Mouse (Mus musculus) neural tube, embryonic 15.5 days (tissue): ENCODE measurements around the gene Gldc. TPM values are rescaled to one million over a fixed set of nuclear protein-coding genes. Genes with fewer than 3 reads are reported as not detected.

Experiments used
- ATAC-seq: fragments of 200-750 bp; cut with Nextera tagmentation; 2 replicates; pipeline ENCODE4 v1.8.0; 2017; ENCODE audit warnings: mild to moderate bottlenecking, moderate TSS enrichment, moderate library complexity; ENCODE audit not compliant: low FRiP score
- H3K27ac ChIP-seq: fragments of 300-500 bp; sonication (generic); replicated peaks from 2 replicates; pipeline ENCODE4 v1.5.1; 2015; ENCODE audit warnings: mild to moderate bottlenecking, inconsistent platforms
- H3K27me3 ChIP-seq: fragments of 300-500 bp; sonication (generic); replicated peaks from 2 replicates; pipeline ENCODE4 v1.6.1; 2015; ENCODE audit warnings: inconsistent platforms
- H3K36me3 ChIP-seq: fragments of 300-500 bp; sonication (generic); 2 replicates; pipeline ENCODE4 v1.6.1; 2015; ENCODE audit warnings: inconsistent platforms
- H3K4me1 ChIP-seq: fragments of 300-500 bp; sonication (generic); 2 replicates; pipeline ENCODE4 v1.6.1; 2015; ENCODE audit warnings: inconsistent platforms
- H3K4me2 ChIP-seq: fragments of 300-500 bp; sonication (generic); 2 replicates; pipeline ENCODE4 v1.6.1; 2015; ENCODE audit warnings: inconsistent platforms, mild to moderate bottlenecking, moderate library complexity
- H3K4me3 ChIP-seq: fragments of 300-500 bp; sonication (generic); replicated peaks from 2 replicates; pipeline ENCODE4 v1.5.1; 2015; ENCODE audit warnings: mild to moderate bottlenecking, inconsistent platforms
- H3K9ac ChIP-seq: fragments of 300-500 bp; sonication (generic); replicated peaks from 2 replicates; pipeline ENCODE4 v1.6.1; 2015; ENCODE audit warnings: mild to moderate bottlenecking, inconsistent platforms
- H3K9me3 ChIP-seq: fragments of 300-500 bp; sonication (generic); replicated peaks from 2 replicates; pipeline ENCODE4 v1.6.1; 2016; ENCODE audit warnings: inconsistent platforms
- WGBS: fragments of 180-500 bp; shearing (Covaris S2); methylation state at CpG from one replicate; pipeline ENCODE4 v1.1.7; 2015; ENCODE audit warnings: mixed read lengths; 5-methylcytosine and 5-hydroxymethylcytosine counted together
- polyA plus RNA-seq: library from polyadenylated mRNA; unstranded; fragments of >200 nt; fragmentation: Nextera tagmentation; extraction: Ambion mirVana; gene quantifications from 2 replicates; pipeline ENCODE4 v1.2.1, GENCODE M21; 2015

Gldc gene
- polyA plus RNA-seq, 1 experiment from 2014 or later: 5.2 TPM

DNA sequence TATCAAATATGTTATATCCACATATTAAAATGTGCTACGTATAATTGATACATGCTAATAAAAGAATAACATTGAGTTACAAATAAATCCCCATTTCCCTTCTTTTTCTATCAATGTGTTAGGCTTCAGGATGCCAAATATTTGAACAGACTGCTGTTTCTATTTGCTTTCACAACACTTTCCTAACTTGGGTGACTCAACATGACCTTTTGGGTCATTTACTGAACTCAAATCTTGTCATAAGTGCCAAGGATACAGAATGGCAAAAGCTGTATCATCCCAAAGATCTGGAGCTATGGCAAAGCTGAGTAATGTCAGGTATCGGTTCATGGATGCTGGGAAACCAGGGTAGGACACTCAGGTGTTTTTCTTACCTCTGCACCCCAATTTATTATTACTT is 12.0 kb upstream of the Gldc start:
- no peaks in the 10 kb centered on the region for H3K36me3 ChIP-seq
- 95% methylated on average over 2 of the region's 2 CpGs for WGBS

DNA sequence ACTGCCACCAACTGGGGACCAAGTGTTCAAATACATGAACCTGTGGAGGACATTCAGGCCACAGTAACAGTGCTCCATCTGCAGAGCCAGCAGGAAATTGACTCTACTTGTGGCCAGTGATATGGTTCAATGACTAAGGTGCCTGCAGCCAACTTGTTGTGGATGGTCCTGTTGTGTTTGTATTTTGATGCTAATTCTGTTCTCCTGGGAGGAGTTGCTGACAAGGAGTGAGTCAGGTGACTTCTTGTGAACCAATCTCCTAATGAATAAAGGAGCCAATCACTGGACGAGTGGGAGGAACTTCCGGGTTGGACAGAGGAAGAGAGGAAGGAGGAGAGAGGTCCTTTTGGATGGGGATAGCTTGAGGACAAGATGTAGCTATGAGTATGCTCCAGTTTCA is 10.3 kb upstream of the Gldc start:
- Histone ChIP-seq H3K27ac (no peak overlapping the region), H3K4me3 (no peak overlapping the region), H3K4me2 (no peak overlapping the region), H3K27me3 (no peaks in the 10 kb centered on the region), H3K9me3 (peaks cover 8% of the 10 kb centered on the region; the same call in 1 of the 2 replicates), H3K4me1 (no peaks in the 10 kb centered on the region), H3K9ac (no peak overlapping the region), H3K36me3 (no peaks in the 10 kb centered on the region)
- WGBS: 75% methylated on average over 2 of the region's 2 CpGs
- no peak for ATAC-seq

More for the DNA sequence above, 12.0 kb upstream of the Gldc start:
- no peak overlapping the region for H3K9ac ChIP-seq
- H3K4me3 ChIP-seq: no peak overlapping the region
- no peaks in the 10 kb centered on the region for H3K27me3 ChIP-seq
- no peak overlapping the region for H3K4me2 ChIP-seq
- no peak for ATAC-seq
- no peak overlapping the region for H3K27ac ChIP-seq
- no peaks in the 10 kb centered on the region for H3K4me1 ChIP-seq
- H3K9me3 ChIP-seq: peaks cover 8% of the 10 kb centered on the region; the same call in 1 of the 2 replicates

DNA sequence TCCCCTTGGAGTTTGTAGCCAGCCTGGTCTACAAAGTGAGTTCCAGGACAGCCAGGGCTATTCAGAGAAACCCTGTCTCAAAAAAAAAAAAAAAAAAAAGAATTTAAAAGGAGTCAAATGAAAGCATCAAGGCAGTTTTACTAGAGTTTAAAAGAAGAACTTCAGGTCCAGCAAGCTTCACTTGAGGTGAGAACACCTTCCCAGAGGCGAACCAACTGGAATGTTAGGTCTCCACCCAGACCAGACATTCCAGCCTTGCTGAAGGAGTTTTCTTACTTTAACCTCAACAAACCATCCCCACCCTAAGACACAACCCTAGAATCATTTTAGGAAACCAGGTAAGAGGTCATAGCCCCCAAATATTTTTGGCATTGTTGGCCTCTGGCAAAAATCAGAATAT is 4.8 kb upstream of the Gldc start:
- H3K4me1 ChIP-seq: peaks cover 6% of the 10 kb centered on the region
- no peaks in the 10 kb centered on the region for H3K36me3 ChIP-seq
- no peaks in the 10 kb centered on the region for H3K27me3 ChIP-seq
- H3K9me3 ChIP-seq: no peaks in the 10 kb centered on the region
- H3K27ac ChIP-seq: no peak overlapping the region
- no peak for ATAC-seq
- WGBS: 89% methylated on average over 1 of the region's 1 CpGs
- H3K4me3 ChIP-seq: no peak overlapping the region
- no peak overlapping the region for H3K4me2 ChIP-seq
- H3K9ac ChIP-seq: no peak overlapping the region

DNA sequence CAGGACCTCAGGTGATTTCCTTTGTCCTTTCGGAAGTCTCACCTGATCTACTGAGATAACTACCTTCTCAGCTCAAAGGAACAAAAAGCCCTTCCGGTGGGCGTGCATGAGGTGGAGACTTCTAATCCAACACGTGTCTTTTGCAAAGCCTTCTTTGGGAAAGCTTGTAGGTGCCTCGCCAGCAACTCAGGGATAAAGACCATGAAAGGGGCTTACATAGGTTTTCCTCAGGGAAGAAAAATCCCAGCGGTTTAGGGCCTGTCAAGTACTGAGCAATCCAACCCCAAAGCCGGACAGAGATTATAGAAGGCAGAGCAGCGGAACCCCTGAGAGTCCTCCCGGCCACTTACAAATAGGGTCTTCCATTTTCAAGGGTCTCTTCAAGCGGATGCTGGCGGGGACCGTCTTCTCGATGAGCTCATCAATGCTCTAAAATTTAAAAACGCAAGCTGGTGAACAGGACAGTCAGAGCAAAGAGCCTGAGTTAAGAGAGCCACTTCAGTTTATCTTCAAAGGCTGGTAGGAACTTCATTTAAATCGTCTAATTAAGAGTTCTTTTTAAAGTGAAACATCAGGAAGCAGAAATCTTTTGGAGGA is 1.1 kb downstream of the Gldc start:
- Histone ChIP-seq H3K4me2 (peak overlapping the region; percentile 100), H3K9ac (no peak overlapping the region), H3K4me1 (peaks cover 16% of the 10 kb centered on the region), H3K27ac (no peak overlapping the region), H3K4me3 (peak overlapping the region; percentile 63), H3K36me3 (no peaks in the 10 kb centered on the region), H3K27me3 (0 out of 2 replicates have a peak, but pooled peaks cover 6% of the 10 kb centered on the region), H3K9me3 (no peaks in the 10 kb centered on the region)
- 3% methylated on average over 15 of the region's 15 CpGs for WGBS
- no peak for ATAC-seq

DNA sequence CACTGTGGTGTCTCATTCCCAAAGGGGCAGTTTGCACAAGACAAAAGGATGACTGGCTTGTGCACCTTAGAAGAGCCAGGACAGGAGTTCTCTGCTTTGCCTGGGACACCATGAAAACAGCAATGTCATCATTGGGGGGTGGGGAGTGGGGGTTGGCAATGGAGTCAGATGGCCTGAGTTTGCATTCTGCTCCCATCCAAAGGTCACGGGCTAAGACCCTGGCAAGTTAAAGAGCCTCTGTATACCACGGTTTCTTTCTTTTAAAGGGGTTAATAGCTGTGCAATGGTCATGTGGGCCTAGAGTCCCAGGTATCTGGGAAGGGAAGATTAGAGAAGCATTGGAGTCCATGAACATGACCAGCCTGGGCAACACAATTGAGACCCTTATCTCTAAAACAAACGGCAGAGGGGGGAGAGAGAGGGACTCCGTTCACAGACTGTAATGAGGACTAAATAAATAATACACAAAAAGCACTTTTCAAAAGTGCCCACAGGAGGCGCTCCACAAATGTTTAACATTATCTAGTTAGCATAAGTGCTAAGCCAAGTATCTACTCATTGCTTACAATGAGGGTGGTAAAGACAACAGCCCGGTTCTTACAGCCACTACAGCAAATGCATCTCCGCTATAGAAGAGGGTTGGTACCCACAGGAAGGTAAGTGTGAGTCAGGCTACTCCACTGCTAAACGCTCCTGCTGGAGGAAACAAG is 3.7 kb downstream of the Gldc start:
- H3K9me3 ChIP-seq: no peaks in the 10 kb centered on the region
- H3K36me3 ChIP-seq: no peaks in the 10 kb centered on the region
- ATAC-seq: no peak
- 87% methylated on average over 8 of the region's 8 CpGs for WGBS
- H3K4me3 ChIP-seq: no peak overlapping the region
- H3K4me1 ChIP-seq: peaks cover 16% of the 10 kb centered on the region
- no peak overlapping the region for H3K4me2 ChIP-seq
- H3K27me3 ChIP-seq: 0 out of 2 replicates have a peak, but pooled peaks cover 6% of the 10 kb centered on the region
- no peak overlapping the region for H3K9ac ChIP-seq
- no peak overlapping the region for H3K27ac ChIP-seq

DNA sequence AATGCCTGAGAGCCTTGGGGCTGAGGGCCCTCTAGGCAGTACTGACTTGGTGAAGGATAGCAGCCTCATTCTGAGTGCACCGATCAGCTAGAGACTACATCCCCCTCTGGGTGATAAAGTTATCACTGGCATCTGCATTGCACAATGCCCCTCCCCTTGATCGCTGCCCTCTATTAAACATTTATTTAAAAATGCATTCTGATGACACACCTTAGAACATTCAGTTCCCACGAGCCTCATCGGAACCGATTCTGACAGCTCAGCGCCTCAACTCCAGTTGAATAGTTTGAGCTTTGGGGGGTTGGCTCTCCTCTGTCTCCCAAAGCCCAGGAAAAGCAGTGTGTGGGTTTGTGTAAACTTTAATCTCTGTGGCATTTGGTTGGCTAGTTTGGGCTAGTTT is 4.9 kb downstream of the Gldc start:
- H3K9ac ChIP-seq: no peak overlapping the region
- peaks cover 14% of the 10 kb centered on the region for H3K4me1 ChIP-seq
- H3K4me3 ChIP-seq: no peak overlapping the region
- ATAC-seq: no peak
- WGBS: 87% methylated on average over 6 of the region's 6 CpGs
- H3K9me3 ChIP-seq: no peaks in the 10 kb centered on the region
- no peaks in the 10 kb centered on the region for H3K36me3 ChIP-seq
- H3K4me2 ChIP-seq: no peak overlapping the region
- 0 out of 2 replicates have a peak, but pooled peaks cover 6% of the 10 kb centered on the region for H3K27me3 ChIP-seq
- no peak overlapping the region for H3K27ac ChIP-seq

DNA sequence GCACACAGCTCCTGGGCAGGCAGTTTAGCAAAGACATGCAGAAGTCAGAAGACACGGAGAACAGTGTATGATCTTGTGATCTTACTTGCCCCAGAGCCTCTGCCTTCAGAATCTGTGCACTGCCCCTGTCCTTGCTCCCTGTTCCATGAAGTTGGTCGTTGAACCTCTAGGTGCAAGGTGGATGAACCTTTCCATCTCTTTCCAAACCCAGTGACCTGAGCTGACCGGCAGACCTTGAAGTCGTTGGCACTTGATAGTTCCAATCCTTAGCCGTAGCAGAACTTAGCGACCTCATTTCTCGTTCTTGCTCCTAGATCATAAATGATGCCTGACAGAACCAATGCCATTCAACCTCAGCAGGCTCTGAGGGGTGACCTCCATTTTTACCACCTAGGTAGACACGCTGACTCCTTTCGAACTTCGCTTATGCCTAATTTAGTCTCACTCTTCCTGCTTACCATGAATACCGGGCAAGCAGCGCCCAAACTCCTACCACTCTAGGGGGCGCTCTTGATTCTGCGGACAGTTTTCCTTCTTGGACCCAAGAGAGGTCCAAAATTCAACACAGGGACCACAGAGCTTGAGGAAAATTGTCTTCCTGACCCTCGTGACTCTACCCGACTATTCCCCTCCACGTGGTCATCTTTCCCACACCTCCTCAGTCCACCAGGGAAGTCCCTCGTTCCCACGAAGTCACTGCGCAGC is 8.3 kb downstream of the Gldc start:
- Histone ChIP-seq H3K27ac (no peak overlapping the region), H3K9ac (no peak overlapping the region), H3K4me3 (no peak overlapping the region), H3K9me3 (no peaks in the 10 kb centered on the region), H3K27me3 (no peaks in the 10 kb centered on the region), H3K36me3 (no peaks in the 10 kb centered on the region), H3K4me2 (no peak overlapping the region), H3K4me1 (no peaks in the 10 kb centered on the region)
- ATAC-seq: no peak
- 92% methylated on average over 20 of the region's 20 CpGs for WGBS

DNA sequence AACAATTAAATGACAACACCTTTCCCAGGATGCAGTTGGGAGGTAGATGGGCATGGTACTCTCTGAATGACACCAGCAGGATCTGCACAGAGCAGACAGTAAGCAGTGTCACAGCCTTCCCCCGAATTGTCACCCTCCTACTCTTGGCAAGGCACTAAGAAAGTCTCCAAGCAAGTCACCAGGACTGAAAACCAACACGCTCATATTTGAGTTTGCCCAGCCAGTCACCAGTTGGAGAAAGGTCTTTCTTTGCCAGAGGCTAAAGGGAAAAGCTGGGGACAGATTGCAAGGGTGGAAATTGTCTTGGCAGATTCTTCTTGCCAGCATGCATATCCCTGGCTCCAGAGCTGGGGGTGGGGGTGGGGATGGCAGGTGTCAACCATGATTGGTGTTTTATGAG is 11.0 kb downstream of the Gldc start:
- Histone ChIP-seq H3K9ac (no peak overlapping the region), H3K4me2 (no peak overlapping the region), H3K9me3 (no peaks in the 10 kb centered on the region), H3K4me1 (no peaks in the 10 kb centered on the region), H3K36me3 (no peaks in the 10 kb centered on the region), H3K27ac (no peak overlapping the region), H3K27me3 (no peaks in the 10 kb centered on the region), H3K4me3 (no peak overlapping the region)
- ATAC-seq: no peak
- WGBS: 81% methylated on average over 2 of the region's 2 CpGs

DNA sequence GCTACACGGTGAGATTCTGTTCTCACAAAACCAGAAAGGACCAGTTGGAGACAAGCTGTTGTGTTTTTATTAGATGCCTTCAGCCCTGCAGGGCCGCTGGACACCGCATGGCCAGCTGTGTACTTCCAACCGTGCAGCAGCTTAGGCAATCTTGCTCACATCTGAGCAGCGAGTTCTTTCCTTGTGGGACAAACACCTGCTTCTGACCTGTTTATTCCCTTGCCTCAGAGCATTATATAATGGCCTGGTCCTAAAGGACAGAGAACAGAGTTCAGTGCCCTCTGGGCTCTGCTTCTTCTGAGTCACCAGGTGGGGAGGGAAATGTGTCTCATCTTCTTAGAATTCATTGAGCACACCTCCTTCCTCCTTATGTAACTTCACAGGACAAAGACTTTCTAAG is 12.4 kb downstream of the Gldc start:
- no peaks in the 10 kb centered on the region for H3K36me3 ChIP-seq
- H3K9me3 ChIP-seq: no peaks in the 10 kb centered on the region
- H3K4me2 ChIP-seq: no peak overlapping the region
- ATAC-seq: no peak
- no peak overlapping the region for H3K9ac ChIP-seq
- 75% methylated on average over 5 of the region's 5 CpGs for WGBS
- H3K27me3 ChIP-seq: no peaks in the 10 kb centered on the region
- H3K4me3 ChIP-seq: no peak overlapping the region
- H3K27ac ChIP-seq: no peak overlapping the region
- no peaks in the 10 kb centered on the region for H3K4me1 ChIP-seq

DNA sequence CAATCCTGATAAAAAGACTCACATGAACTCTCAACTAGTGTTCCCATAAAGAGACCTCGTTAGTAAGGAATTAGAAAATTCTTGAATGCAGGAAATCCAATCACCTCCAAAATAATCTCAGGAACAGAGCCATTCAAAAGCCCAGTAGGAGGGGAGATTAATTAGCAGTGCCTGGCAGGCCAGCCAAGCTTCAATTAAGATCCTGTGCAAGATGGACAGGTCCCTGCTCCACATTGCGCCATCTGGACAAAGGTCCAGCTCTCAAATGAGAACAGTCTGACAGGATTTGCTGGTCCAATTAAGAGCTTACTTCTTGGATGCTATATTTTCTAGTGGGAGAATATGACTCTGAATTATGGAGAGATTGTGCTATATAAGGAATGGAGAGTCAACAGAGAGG is 15.2 kb downstream of the Gldc start:
- H3K36me3 ChIP-seq: no peaks in the 10 kb centered on the region
- H3K4me2 ChIP-seq: no peak overlapping the region
- no peak overlapping the region for H3K4me3 ChIP-seq
- H3K27ac ChIP-seq: no peak overlapping the region
- no peak for ATAC-seq
- peaks cover 6% of the 10 kb centered on the region for H3K4me1 ChIP-seq
- WGBS: 63% methylated on average over 2 of the region's 2 CpGs
- H3K9ac ChIP-seq: no peak overlapping the region
- H3K9me3 ChIP-seq: no peaks in the 10 kb centered on the region
- H3K27me3 ChIP-seq: no peaks in the 10 kb centered on the region

DNA sequence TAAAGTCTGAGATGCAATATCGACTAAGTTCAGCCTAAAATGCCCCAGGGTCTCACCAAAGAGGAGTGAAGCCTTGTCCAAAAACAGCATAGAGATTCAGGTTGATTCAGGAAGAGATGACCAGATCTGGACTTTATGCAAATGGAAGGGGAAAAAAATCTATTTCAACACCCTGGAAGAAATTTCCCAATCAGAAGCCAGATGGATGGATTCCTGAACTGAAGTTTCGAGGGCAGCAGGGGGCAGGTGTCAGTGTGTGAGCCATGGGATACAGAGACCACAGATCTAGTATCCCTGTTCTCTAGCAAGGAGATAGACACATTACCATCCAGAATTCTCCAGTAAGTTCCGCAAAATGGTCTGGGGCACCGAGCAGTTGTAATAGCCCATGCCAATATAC is 17.0 kb downstream of the Gldc start:
- Histone ChIP-seq H3K4me3 (no peak overlapping the region), H3K4me2 (no peak overlapping the region), H3K36me3 (no peaks in the 10 kb centered on the region), H3K9ac (no peak overlapping the region), H3K4me1 (peaks cover 9% of the 10 kb centered on the region), H3K27me3 (no peaks in the 10 kb centered on the region), H3K27ac (no peak overlapping the region), H3K9me3 (no peaks in the 10 kb centered on the region)
- 89% methylated on average over 4 of the region's 4 CpGs for WGBS
- no peak for ATAC-seq
